Mouse (Mus musculus): Measurements from ENCODE around the gene Gm1123.

DNA sequence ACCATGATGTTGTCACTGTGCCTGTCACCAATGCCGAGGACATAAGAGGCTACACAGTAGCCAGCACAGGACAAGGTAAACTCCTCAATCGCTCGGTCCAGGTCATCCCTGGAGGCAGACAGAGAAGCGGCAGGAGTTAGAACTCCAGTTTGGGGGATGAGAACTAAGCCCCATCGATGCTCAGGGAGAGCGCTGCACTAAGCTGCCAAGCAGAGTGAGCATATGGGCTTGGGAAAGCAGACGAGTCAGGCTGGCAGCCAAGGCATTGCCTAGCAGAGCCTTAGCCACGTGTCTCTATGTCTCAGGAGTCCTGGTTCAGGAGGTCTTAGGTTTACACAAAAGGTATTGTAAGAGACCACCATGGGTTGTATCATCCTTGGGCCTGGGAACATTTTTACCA, 9.2 kb upstream of the Gm1123 start:
- no peak for TF ChIP-seq CTCF (IDR thresholded peaks at IDR 0.05; ENCODE audit: borderline replicate concordance, insufficient read depth, low read depth, low read length)
- no peak for TF ChIP-seq POLR2A (IDR thresholded peaks at IDR 0.05; ENCODE audit: borderline replicate concordance, insufficient read depth, low read length)

All from cerebellum, adult 2 months (tissue).